Mouse (Mus musculus) kidney, adult 2 months (tissue): ENCODE results near the gene Basp1.

Experiments
- CTCF ChIP-seq: fragments of 200-500 bp; conservative IDR thresholded peaks from 2 replicates; pipeline ENCODE4 v1.5.1; 2011; ENCODE audit warnings: low read depth, mild to moderate bottlenecking, control low read depth, low read length, moderate library complexity, mixed read lengths; ENCODE audit not compliant: insufficient read depth, insufficient read length
- POLR2A ChIP-seq: fragments of 200-500 bp; IDR thresholded peaks from one replicate; pipeline ENCODE4 v1.6.1; 2011; ENCODE audit warnings: low read depth, low read length, control low read depth

DNA sequence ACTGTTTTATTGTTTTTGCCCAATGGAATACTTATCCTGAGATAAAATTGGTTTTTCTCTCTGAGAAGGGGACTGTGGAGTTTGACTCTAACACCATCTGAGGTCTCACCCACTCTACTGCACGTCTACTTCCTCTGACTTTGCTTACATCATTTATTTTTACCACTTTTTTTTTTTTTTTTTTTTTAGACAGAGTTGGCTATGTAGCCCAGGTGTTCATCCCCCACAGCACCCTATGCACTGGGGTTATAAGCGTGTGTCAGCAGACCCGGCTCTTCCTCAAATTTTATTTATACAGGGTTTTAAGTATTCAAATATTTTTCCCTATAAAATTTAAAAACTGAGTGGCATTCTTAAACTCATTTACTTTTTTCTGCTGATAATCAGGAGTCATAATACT lies 16.6 kb upstream of the Basp1 start:
- TF ChIP-seq POLR2A (no peak), CTCF (no peak)
